Mouse (Mus musculus): ENCODE data around the gene Scgb1b7. TPM values are rescaled to one million over a fixed set of nuclear protein-coding genes. Genes with fewer than 3 reads are reported as not detected.

Gene Scgb1b7
- polyA plus RNA-seq (2012) = not detected in 2 replicates

GRCm38 (mm10) chr7:31712365-31712764 lies at the start of gene Scgb1b7:
Gene Scgb1b7 (plus strand): TSS chr7:31712665.

GRCm38 (mm10) chr7:31705657-31706056 lies 6.8 kb upstream of the Scgb1b7 start, which contains the start of gene Scgb2b7:
Gene Scgb2b7 (minus strand): TSS chr7:31705757.

Other genes starting within 250 kb of the Scgb1b7 start
- gene Scgb2b7, start 6.9 kb upstream of the Scgb1b7 start, polyA plus RNA-seq (2012) = not detected in 2 replicates